Mouse (Mus musculus): Measurements from ENCODE around the gene Oxct1.

Gene Oxct1

GRCm38 (mm10) chr15:4124648-4125047 is 98.5 kb downstream of the Oxct1 start:
- no peak for DNase-seq (ENCODE audit: low spot score)

DNA sequence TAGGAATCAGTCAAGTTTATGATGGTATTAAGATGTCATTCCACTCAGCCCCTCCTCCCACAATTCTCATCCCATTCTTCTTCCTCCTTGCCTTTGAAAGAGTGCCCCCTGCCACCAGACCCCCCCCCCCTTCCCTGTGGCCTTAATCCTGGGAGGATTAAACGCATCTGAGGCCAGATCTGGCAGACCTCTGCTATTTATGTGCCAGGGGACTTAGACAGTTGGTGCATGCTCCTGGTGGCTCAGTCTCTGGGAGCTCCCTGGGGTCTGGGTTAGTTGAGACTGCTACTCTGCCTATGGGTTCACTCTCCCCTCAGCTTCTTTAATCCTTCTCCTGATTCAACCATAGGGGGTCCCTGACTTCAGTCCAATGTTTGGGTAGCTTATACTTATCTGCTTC is 112.3 kb downstream of the Oxct1 start:
- no peak for DNase-seq (ENCODE audit: low spot score)

- DNase-seq (ENCODE audit: low spot score), result no peak
Measured at GRCm38 (mm10) chr15:4139516-4139915, 113.3 kb downstream of the Oxct1 start.

DNA sequence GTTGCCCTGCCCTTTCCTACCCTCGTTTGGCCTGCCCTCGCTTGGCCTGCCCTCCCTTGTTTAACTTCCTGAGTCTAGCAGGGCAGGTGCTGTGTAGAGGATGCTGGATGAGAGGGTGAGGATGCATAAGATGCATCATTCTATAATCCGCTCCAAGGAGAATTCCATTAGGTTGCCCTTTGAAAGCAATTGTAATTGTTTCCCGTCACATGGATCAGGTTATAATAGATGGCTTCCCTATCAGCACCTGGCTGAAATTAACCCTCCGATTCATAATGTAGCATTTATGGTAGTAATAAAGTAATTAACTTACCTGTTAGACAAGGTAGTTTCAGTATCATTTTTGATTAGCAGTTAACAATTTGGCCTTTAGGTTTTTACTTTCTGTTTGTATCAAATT is 119.2 kb downstream of the Oxct1 start:
- DNase-seq (ENCODE audit: low spot score), result no peak

- no peak for DNase-seq (ENCODE audit: low spot score)
Measured at GRCm38 (mm10) chr15:4147700-4148099, 121.5 kb downstream of the Oxct1 start.

GRCm38 (mm10) chr15:4148649-4149389 is 122.6 kb downstream of the Oxct1 start:
- DNase-seq (ENCODE audit: low spot score), result no peak

DNA sequence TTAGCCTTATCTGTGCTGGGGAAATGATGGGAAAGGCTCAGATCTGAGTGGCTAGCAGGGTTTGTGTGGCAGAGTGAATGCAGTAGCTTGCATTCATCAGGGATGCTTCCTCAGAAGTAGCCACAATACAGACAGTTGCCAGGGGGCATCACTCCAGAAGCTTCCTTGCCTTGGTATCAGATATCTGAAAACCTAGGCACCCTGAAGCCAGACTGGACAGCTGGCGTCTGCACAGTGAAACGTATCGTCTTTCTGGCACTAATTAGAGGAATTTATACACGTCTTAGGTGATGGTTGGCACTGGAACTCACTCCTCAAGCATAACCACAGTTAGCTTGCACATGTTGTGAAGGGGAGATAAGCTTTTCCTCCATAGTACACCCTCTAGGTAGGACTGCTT is 128.5 kb downstream of the Oxct1 start:
- no peak for DNase-seq (ENCODE audit: low spot score)

- DNase-seq (ENCODE audit: low spot score), result no peak
Measured at GRCm38 (mm10) chr15:4167946-4168345, 141.8 kb downstream of the Oxct1 start.

DNA sequence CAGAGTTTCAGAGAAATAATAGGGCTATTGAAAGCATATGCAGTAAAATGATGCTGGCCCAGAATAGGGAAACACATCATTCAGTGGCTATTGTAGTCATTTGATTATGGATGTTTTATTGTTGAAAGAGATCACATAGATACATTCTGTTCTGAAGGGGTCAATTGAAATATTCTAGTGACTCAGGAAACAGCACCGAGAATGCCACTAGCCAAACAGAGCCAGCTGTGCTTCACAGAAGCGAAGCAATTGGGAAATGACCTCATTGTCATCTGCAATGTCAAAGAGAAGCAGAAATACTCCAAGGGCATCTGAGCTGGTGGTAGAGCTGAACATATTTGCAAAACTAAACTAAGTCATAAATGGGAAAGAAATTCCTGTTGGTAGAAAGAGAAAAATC is 145.4 kb downstream of the Oxct1 start:
- DNase-seq (ENCODE audit: low spot score), result no peak

GRCm38 (mm10) chr15:4197913-4198312 is 171.7 kb downstream of the Oxct1 start:
- peak; percentile 16 for DNase-seq (ENCODE audit: low spot score)

Measured in MN1 (cell line).